7 mouse cellular contexts compared by ENCODE assay signal in genomic region chr16:55934453-55935037, GRCm38 (mm10). TPM values are rescaled to one million over a fixed set of nuclear protein-coding genes. Genes with fewer than 3 reads are reported as not detected.
DNase-seq lines count a peak whose midpoint lies in the region; ATAC-seq and TF ChIP-seq lines count a peak whose summit lies in the region.

TSS of gene Cep97 (minus strand) at chr16:55934855.

- no peaks in the 10 kb centered on the region for H3K27me3 ChIP-seq in intestine, postnatal 0 days (replicated peaks; ENCODE audit: control insufficient read depth, insufficient read depth, low read length)
- no peaks in the 10 kb centered on the region for H3K27me3 ChIP-seq in midbrain, embryonic 12.5 days
- H3K27me3 ChIP-seq in small intestine, adult 2 months (ENCODE audit: control insufficient read depth, insufficient read depth, low read length) = no peaks in the 10 kb centered on the region

- intact Hi-C loops in left cerebral cortex, postnatal 4 days (cut with DNase I) = no loop called here

- 0% methylated on average over 24 of the region's 24 CpGs for WGBS in intestine, postnatal 0 days
- WGBS in midbrain, embryonic 12.5 days = under 1% methylated on average over 24 of the region's 24 CpGs
- under 1% methylated on average over 24 of the region's 24 CpGs for WGBS in small intestine, adult 2 months

- no peaks in the 10 kb centered on the region for H3K4me1 ChIP-seq in intestine, postnatal 0 days (replicated peaks; ENCODE audit: control insufficient read depth, insufficient read depth, low read length)
- peaks cover 3% of the 10 kb centered on the region; the same call in 1 of the 2 replicates for H3K4me1 ChIP-seq in midbrain, embryonic 12.5 days
- H3K4me1 ChIP-seq in small intestine, adult 2 months (ENCODE audit: control insufficient read depth, insufficient read depth, insufficient read length, low read length) = no peaks in the 10 kb centered on the region

- TF ChIP-seq POLR2A in small intestine, adult 2 months (IDR thresholded peaks at IDR 0.05; ENCODE audit: low read depth, low read length) = no peak

- TF ChIP-seq CTCF in intestine, postnatal 0 days (IDR thresholded peaks at IDR 0.05; ENCODE audit: low read depth) = no peak
- no peak for TF ChIP-seq CTCF in small intestine, adult 2 months (IDR thresholded peaks at IDR 0.05; ENCODE audit: extremely low read depth, insufficient read length, insufficient replicate concordance, low read depth, low read length)

- H3K4me3 ChIP-seq in intestine, postnatal 0 days (ENCODE audit: low read depth, low read length) = peak within 1 kb of the TSS; percentile 78
- peak within 1 kb of the TSS; percentile 63 for H3K4me3 ChIP-seq in midbrain, embryonic 12.5 days
- peak within 1 kb of the TSS; percentile 83 for H3K4me3 ChIP-seq in small intestine, adult 2 months (ENCODE audit: low read depth, low read length)

- peak; percentile 99 for ATAC-seq in intestine, postnatal 0 days
- peak; percentile 100 for ATAC-seq in midbrain, embryonic 12.5 days (ENCODE audit: low FRiP score, low read depth)

- H3K27ac ChIP-seq in intestine, postnatal 0 days (ENCODE audit: low read depth, low read length) = 0 out of 2 replicates have a peak within 1 kb of the TSS, but pooled peaks have one; percentile 0
- peak within 1 kb of the TSS; percentile 65 for H3K27ac ChIP-seq in midbrain, embryonic 12.5 days (replicated peaks)
- no peak within 1 kb of the TSS for H3K27ac ChIP-seq in small intestine, adult 2 months (ENCODE audit: insufficient read depth, low read depth, low read length)

- H3K36me3 ChIP-seq in intestine, postnatal 0 days (ENCODE audit: control insufficient read depth, insufficient read depth) = no peaks in the 10 kb centered on the region
- 0 out of 2 replicates have a peak, but pooled peaks cover 1% of the 10 kb centered on the region for H3K36me3 ChIP-seq in midbrain, embryonic 12.5 days
- H3K36me3 ChIP-seq in small intestine, adult 2 months (ENCODE audit: control insufficient read depth, insufficient read depth, low read length) = no peaks in the 10 kb centered on the region

- H3K9me3 ChIP-seq in intestine, postnatal 0 days (ENCODE audit: control insufficient read depth) = no peaks in the 10 kb centered on the region
- no peaks in the 10 kb centered on the region for H3K9me3 ChIP-seq in midbrain, embryonic 12.5 days

- H3K9ac ChIP-seq in intestine, postnatal 0 days (ENCODE audit: low read depth, low read length) = peak within 1 kb of the TSS; percentile 48
- peak within 1 kb of the TSS; percentile 73 for H3K9ac ChIP-seq in midbrain, embryonic 12.5 days (replicated peaks)

- peak within 1 kb of the TSS; percentile 85 for H3K4me2 ChIP-seq in intestine, postnatal 0 days (replicated peaks; ENCODE audit: low read depth)
- peak within 1 kb of the TSS; percentile 64 for H3K4me2 ChIP-seq in midbrain, embryonic 12.5 days (replicated peaks)

- peak; percentile 90 for DNase-seq in adrenal gland, adult 8-10 months
- DNase-seq in embryo, embryonic 9.5 days (ENCODE audit: extremely low spot score) = peak; percentile 94
- DNase-seq in gastrocnemius, postnatal 4 days (ENCODE audit: low spot score in 2 of 2) = peak; percentile 56 to 86
- peak; percentile 89 for DNase-seq in left cerebral cortex, postnatal 4 days

RNA-seq across cellular contexts. Expression of gene Cep97, which starts in this region (rescaled TPM):
- total RNA-seq in adrenal gland, adult 8-10 months (2022) = 10 to 100 TPM; 10.4 to 15.0 (median 12.8) TPM
- 1 to 10 TPM; 5.4 to 7.9 TPM for total RNA-seq in gastrocnemius, postnatal 4 days (2021)
- polyA plus RNA-seq in intestine, postnatal 0 days (2015; fragmentation: Nextera tagmentation; extraction: Ambion mirVana) = 1.5 and 1.9 TPM in 2 replicates
- total RNA-seq in left cerebral cortex, postnatal 4 days (2021) = 10 to 100 TPM in 1 of 2 experiments, 1 to 10 TPM in 1; 8.9 to 11.2 TPM
- 21.3 and 22.6 TPM in 2 replicates for polyA plus RNA-seq in midbrain, embryonic 12.5 days (2016; fragmentation: Nextera tagmentation; extraction: Ambion mirVana)
- 0.20 and 0.25 TPM in 2 replicates for polyA plus RNA-seq in small intestine, adult 2 months (2012; rRNA removed)
